Mouse (Mus musculus) lung, postnatal 0 days (tissue): ENCODE results near the gene Zbtb8a.

Experiments used
- CTCF ChIP-seq: IDR thresholded peaks from 2 replicates; pipeline ENCODE4 v1.5.1; 2016; ENCODE audit warnings: antibody characterized with exemption, mild to moderate bottlenecking
- EP300 ChIP-seq: IDR thresholded peaks from 2 replicates; pipeline ENCODE4 v1.6.1; 2016; ENCODE audit warnings: antibody characterized with exemption, mild to moderate bottlenecking, control low read depth

DNA sequence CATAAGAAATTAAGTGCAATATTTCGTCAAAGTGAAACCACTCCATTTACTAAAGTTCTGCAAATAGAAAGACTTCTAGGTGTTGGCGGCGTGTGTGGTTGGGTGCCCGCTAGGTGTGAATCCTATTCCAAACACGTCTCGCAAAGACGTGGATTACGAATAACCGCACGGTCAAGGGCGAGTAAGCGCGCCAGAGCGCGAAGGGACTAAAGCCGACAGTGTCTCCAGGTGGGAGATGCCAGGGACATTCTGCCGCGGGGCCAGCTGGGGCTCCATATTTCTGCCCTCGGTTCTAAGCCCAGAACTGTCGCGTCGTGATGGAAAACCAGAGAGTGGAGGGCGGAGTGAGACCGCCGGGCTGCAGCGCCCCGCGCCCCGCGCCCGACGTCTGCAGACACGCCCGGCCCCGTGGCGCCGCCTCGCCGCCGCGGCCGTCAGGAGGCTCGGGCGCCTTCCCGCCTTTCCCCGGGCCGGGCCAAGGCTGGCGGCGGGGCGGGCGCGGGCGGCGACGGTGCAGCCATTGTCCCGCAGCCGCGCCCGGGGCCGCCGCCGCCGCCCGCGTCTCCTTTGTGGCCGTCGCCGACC lies 863 bp downstream of the Zbtb8a start:
- TF ChIP-seq EP300 (no peak), CTCF (no peak)
